Mouse (Mus musculus) ovary, adult 18-20 months (tissue): ENCODE results near the gene Celf5.
A peak's percentile ranks its signal among the peaks of the same experiment; 100 is the strongest.

Experiments
- DNase-seq: peaks from one replicate; pipeline ENCODE4 v3.0.0; 2022; ENCODE audit warnings: low spot score, mixed read lengths

The Celf5 gene

DNA sequence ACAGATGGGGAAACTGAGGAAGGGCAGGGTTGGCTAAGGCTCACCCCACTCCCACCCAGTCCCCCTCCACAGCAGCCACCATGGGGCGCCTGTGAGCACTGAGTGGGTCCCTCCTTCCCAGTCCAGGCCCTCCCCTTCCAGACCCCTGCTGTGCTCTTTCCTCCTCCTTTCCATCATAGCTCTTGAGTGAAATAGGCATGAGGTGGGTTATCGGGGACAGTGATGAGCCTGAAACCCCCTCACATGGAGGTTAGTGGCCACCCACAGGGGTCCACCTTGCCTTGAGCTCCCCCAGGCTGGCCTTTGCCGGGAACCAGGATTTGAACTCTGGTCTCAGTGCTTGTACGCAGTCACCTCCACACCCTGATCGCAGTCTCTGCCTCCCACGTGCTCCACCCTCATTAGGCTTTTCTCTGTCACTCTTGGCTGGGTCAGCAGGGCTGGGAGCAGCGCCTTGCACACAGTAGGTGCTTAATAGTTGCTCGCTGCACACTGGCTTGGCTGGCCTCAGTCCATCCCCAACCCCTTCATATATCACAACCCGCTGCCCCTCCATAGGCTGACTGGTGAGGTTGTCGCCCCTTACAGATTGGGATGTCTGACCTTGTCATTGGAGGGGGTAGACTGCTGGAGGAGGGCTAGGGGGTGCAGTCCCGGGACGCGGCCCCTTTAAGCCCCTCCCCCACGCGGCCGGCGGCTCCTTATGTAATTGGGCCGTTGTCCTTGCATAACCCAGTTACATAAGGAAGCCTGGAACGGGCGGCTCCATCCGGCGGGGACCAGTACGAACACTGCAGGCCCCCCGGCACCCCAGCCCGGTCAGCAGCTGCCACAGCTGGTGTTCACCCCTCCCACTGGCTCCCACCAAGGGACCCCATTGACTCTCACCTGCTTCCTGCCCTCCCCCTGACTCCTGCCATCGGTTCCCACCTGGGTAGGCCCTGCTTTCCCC is 68.9 kb downstream of the Celf5 start:
- peak; percentile 75 for DNase-seq

DNA sequence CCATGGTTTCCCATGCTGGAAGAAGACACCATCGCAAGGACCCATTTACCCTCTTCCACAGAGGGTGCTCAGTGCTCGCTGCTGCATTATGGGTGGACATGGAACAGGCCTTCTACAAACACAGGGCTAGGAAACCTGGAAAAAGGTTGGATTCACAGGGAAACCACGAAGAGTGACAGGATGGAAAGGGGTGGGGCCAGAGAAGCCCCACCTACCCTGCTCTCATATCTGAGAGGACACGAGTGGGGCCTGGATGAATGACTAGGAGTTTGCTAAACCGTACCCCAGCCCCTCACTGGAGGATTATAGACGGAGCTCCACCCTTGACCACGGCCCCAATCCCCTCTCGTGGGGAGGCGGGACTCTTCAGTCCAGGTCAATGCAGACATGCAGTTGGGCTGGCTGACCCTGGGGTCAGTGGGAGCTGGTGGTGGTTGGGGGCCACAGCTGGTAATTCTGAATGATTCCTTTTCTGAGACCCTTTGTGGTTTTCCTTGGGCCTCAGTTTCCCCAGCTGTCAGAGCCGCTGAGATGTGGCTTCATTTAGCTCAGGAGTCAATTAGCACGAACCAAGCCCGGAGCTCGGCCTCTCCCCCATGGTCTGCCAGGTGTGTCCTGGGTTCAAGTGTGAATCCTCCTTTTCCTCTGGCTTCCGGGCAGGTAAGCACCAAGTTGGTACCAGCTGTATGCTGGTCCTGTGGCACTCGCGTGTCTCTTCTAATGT is 69.8 kb downstream of the Celf5 start:
- DNase-seq = no peak

DNA sequence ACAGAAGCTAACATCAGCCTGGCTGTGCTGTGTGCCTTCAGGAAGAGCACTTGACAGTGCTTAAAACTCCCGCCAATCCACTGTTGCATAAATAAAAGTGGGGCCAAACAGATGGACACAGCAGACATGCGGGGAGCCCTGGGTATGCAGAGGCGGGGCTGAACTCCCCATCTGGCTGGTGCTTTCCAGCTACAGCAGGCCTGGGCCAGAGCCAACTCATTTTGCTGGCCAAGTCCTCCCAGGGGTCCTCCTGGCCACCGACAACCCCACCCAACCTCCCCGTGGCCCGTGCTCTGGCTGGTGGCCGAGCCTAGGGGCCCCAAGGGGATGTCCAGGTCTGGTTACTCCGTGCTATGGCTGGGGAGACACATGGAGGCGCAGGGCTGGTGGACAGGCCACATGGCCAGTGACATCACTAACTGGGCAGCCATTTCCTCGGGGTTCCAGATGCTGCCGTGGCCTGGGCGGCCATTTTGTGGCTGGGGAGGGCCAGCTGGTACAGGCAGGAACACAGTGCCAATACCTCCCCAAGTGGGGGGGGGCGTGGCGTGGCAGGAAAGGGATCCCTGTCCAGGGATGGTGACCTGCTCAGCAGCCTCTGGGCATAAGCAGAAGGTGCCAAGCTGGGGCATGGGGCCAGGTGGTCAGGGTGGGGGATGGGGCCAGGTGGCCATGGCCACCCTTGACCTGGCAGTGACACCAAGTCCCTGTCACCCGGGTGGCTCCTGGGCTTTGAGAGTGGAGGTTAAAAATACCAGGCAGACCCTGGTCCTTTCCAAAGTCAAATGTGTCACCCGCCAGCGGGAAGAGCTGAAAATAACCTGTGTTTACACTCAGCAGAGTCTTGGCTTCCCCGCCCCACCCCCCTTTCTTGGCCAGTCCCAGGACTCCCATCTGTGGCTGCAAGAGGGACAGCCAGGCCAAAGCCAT is 70.8 kb downstream of the Celf5 start:
- peak; percentile 65 for DNase-seq

DNA sequence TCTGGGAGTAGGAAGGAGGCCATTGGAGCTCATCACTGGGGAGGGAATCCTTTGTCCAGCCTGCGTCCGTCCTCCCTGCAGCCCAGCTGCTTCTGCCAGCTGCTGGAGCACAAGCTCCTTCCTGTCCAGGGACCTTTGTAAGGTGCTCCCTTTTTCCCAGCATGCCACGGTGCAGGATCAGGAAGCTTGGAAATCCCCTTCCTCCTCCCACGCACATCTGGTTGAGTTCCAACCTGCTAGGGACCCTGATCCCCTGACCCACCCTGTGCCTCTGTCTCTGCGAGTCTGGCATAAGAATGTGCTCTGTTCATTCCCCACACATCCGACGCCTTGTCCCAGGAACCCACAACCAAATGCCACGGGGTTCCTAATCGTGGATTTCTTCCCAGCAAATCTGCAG is 71.5 kb downstream of the Celf5 start:
- DNase-seq = no peak

GRCm38 (mm10) chr10:81410350-81410749 is 72.2 kb downstream of the Celf5 start:
- DNase-seq = no peak

GRCm38 (mm10) chr10:81409330-81409729 is 73.2 kb downstream of the Celf5 start:
- DNase-seq = no peak
